Mouse (Mus musculus): ENCODE data around the gene Cd302.

GRCm38 (mm10) chr2:60252782-60253181 is 31.5 kb downstream of the Cd302 start:
- TF ChIP-seq FLI1 (IDR thresholded peaks at IDR 0.05; ENCODE audit: low read length) = no peak
- no peak for TF ChIP-seq GATA1 (IDR thresholded peaks at IDR 0.05; ENCODE audit: borderline replicate concordance, low read length)
